Mouse (Mus musculus): ENCODE measurements around the gene Ccnb1. TPM values are rescaled to one million over a fixed set of nuclear protein-coding genes. Genes with fewer than 3 reads are reported as not detected.

The Ccnb1 gene
- 289 and 315 TPM in 2 replicates for polyA plus RNA-seq (2014; fragmentation: Nextera tagmentation; extraction: Ambion mirVana)

DNA sequence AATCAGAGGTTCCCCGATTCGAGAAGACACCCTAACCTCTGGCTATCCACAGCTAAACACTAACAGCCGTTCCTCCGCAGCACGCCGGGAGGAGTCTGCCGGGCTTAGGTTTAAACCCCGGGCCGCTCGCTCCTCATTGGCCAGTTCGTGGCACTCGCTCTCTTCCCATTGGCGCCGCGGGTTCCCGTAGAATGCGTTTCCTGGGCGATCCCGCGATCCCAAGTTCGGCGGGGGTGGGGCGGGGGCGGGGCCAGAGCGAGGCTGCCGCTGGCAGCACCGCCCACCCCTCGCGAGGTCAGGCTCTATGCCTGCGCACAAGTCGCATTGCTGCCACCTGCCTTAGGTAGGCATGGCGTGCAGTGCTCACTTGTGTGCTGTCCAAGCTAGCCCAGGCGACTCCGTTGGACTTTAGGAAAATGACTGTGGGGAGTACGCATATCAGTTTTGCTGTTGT, at the start of gene Ccnb1:
Gene Ccnb1 (minus strand): TSS at position 157 of the 454 bp plus-strand sequence.
- H3K9me3 ChIP-seq (ENCODE audit: control insufficient read depth, low read length) = no peaks in the 10 kb centered on the region
- peak within 1 kb of the TSS; percentile 90 for H3K4me3 ChIP-seq (ENCODE audit: low read length)
- no peaks in the 10 kb centered on the region for H3K27me3 ChIP-seq (ENCODE audit: control insufficient read depth, insufficient read depth, low read length)
- under 1% methylated on average over 35 of the region's 35 CpGs for WGBS
- peak within 1 kb of the TSS; percentile 92 for H3K9ac ChIP-seq (ENCODE audit: low read depth, low read length)
- H3K4me1 ChIP-seq (ENCODE audit: control insufficient read depth, insufficient read depth, low read length) = peaks cover 18% of the 10 kb centered on the region
- H3K27ac ChIP-seq (ENCODE audit: low read depth, low read length) = peak within 1 kb of the TSS; percentile 66; the same call in 1 of the 2 replicates
- H3K36me3 ChIP-seq (ENCODE audit: control insufficient read depth, insufficient read depth, low read length) = peaks cover 34% of the 10 kb centered on the region
- peak; percentile 99 for ATAC-seq (ENCODE audit: low FRiP score, low TSS enrichment)
- H3K4me2 ChIP-seq (replicated peaks; ENCODE audit: low read depth, low read length) = peak within 1 kb of the TSS; percentile 64

DNA sequence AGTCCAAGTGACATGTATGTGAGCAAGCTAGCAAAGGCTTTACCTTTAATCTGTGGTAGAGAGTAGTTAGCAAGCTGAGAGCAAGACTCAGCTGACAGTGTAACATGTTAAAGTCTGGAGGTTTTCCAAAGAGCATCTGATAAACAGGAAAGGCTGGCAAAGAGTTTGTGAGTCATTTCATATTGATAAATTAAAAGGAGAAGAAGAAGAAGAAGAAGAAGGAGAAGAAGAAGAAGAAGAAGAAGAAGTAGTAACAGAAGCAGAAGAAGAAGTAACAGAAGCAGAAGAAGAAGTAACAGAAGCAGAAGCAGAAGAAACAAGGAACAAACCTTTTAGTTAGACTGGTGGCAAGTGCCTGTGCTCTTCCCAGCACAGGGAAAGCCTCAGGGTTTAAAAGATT, 48.4 kb upstream of the Ccnb1 start:
- Histone ChIP-seq H3K4me3 (ENCODE audit: low read length) (no peak overlapping the region), H3K9me3 (ENCODE audit: control insufficient read depth, low read length) (no peaks in the 10 kb centered on the region), H3K4me2 (replicated peaks; ENCODE audit: low read depth, low read length) (no peak overlapping the region), H3K9ac (ENCODE audit: low read depth, low read length) (no peak overlapping the region), H3K4me1 (ENCODE audit: control insufficient read depth, insufficient read depth, low read length) (peaks cover 16% of the 10 kb centered on the region), H3K36me3 (ENCODE audit: control insufficient read depth, insufficient read depth, low read length) (no peaks in the 10 kb centered on the region), H3K27ac (ENCODE audit: low read depth, low read length) (no peak overlapping the region), H3K27me3 (ENCODE audit: control insufficient read depth, insufficient read depth, low read length) (no peaks in the 10 kb centered on the region)
- ATAC-seq (ENCODE audit: low FRiP score, low TSS enrichment) = no peak

DNA sequence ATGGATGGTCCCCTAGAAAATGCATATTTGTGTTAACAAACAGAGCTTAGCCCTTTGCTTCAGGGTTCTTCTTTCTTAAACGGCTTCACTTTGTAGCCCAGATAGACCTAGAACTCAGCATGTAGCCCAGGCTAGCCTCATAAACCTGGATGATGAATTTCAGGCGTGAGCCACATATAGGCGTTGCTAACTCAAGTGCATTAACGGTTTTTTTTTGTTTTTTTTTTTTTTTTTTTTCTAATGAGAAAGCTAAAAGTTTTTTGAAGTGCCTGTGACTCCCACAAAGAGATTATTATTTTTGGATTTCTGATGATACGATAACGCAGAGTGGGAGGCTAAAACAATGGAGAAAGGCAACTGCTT, 47.3 kb upstream of the Ccnb1 start:
- Histone ChIP-seq H3K27me3 (ENCODE audit: control insufficient read depth, insufficient read depth, low read length) (no peaks in the 10 kb centered on the region), H3K9ac (ENCODE audit: low read depth, low read length) (no peak overlapping the region), H3K27ac (ENCODE audit: low read depth, low read length) (no peak overlapping the region), H3K4me2 (replicated peaks; ENCODE audit: low read depth, low read length) (0 out of 2 replicates have a peak overlapping the region, but pooled peaks have one; percentile 11), H3K4me1 (ENCODE audit: control insufficient read depth, insufficient read depth, low read length) (peaks cover 16% of the 10 kb centered on the region), H3K9me3 (ENCODE audit: control insufficient read depth, low read length) (no peaks in the 10 kb centered on the region), H3K4me3 (ENCODE audit: low read length) (peak overlapping the region; percentile 85; the same call in 1 of the 2 replicates), H3K36me3 (ENCODE audit: control insufficient read depth, insufficient read depth, low read length) (no peaks in the 10 kb centered on the region; the same call in 1 of the 2 replicates)
- no peak for ATAC-seq (ENCODE audit: low FRiP score, low TSS enrichment)
- WGBS = 55% methylated on average over 6 of the region's 6 CpGs

DNA sequence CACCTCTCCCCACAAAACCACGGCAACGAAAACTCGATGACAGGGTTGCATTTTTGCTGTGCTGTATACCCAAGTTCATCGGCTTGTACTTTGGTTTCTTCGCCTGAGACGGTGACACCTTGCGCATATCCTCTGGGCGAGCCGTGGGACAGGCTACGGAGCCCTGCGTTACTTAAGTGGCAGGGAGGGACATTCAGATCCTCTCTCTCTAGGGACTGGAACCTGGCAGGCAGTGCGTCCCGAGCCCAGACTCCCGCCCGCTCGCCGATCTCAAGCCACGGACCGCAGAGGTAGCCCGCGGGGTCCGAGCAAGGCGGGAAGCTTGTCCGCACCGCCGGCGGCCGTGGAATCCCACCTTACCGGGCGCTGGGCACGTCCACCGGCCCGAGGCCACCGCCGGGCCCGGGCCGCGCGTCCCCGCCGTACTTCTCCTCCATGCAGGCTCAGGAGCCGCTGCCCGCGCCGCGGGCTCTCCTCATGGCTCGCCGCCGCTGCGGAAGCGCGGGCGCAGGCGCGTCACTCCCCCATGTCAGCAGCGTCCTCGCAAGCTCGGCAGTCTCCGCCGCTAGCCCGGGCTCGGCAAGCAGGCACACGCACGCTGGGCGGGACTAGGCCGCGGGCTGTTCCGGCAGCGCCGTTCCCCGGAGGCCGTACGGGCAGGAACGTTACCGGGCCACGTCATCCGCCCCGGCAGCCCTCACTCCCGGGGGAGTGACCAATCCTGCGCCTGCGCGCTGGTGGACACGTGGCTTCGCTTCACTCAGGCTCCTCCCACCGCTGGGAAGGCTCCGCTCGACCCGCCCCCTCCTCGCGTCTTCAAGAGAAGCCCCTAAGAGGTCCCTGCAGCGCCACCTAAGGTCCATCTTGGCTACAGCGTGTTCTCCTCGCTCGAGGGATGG, 46.6 kb upstream of the Ccnb1 start, which contains the start of gene Slc30a5:
Gene Slc30a5 (minus strand): TSS at position 687 of the 899 bp plus-strand sequence.
- H3K9ac ChIP-seq (ENCODE audit: low read depth, low read length) = peak within 1 kb of the TSS; percentile 87
- no peaks in the 10 kb centered on the region for H3K27me3 ChIP-seq (ENCODE audit: control insufficient read depth, insufficient read depth, low read length)
- under 1% methylated on average over 84 of the region's 94 CpGs for WGBS
- peaks cover 16% of the 10 kb centered on the region for H3K4me1 ChIP-seq (ENCODE audit: control insufficient read depth, insufficient read depth, low read length)
- peak within 1 kb of the TSS; percentile 84 for H3K27ac ChIP-seq (ENCODE audit: low read depth, low read length)
- peak; percentile 97 for ATAC-seq (ENCODE audit: low FRiP score, low TSS enrichment)
- H3K4me3 ChIP-seq (ENCODE audit: low read length) = peak within 1 kb of the TSS; percentile 85
- H3K9me3 ChIP-seq (ENCODE audit: control insufficient read depth, low read length) = no peaks in the 10 kb centered on the region
- peak within 1 kb of the TSS; percentile 83 for H3K4me2 ChIP-seq (replicated peaks; ENCODE audit: low read depth, low read length)
- peaks cover 4% of the 10 kb centered on the region for H3K36me3 ChIP-seq (ENCODE audit: control insufficient read depth, insufficient read depth, low read length)

DNA sequence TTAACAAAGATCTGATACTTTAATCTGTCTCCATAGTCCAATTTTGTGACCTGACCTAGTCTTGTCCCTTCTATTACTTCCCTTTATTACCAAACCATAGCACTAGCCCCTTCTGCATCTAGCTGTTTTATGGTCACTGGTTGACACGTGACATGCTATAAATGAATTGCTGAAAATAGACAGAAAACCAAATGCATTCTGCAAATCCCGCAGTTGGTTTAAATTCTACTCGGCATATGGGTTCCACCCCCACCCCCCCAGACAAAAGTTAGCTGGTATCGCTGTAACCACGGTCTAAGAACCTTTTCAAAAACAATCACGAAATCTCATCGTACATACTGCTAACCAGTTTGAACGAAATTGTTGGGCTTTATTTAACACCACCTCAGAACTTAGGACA, 45.8 kb upstream of the Ccnb1 start:
- Histone ChIP-seq H3K4me3 (ENCODE audit: low read length) (peak overlapping the region; percentile 85), H3K27ac (ENCODE audit: low read depth, low read length) (no peak overlapping the region), H3K27me3 (ENCODE audit: control insufficient read depth, insufficient read depth, low read length) (no peaks in the 10 kb centered on the region), H3K9me3 (ENCODE audit: control insufficient read depth, low read length) (no peaks in the 10 kb centered on the region), H3K9ac (ENCODE audit: low read depth, low read length) (peak overlapping the region; percentile 87), H3K4me2 (replicated peaks; ENCODE audit: low read depth, low read length) (peak overlapping the region; percentile 83), H3K4me1 (ENCODE audit: control insufficient read depth, insufficient read depth, low read length) (peaks cover 16% of the 10 kb centered on the region), H3K36me3 (ENCODE audit: control insufficient read depth, insufficient read depth, low read length) (peaks cover 11% of the 10 kb centered on the region)
- ATAC-seq (ENCODE audit: low FRiP score, low TSS enrichment) = no peak
- WGBS = 4% methylated on average over 8 of the region's 8 CpGs

DNA sequence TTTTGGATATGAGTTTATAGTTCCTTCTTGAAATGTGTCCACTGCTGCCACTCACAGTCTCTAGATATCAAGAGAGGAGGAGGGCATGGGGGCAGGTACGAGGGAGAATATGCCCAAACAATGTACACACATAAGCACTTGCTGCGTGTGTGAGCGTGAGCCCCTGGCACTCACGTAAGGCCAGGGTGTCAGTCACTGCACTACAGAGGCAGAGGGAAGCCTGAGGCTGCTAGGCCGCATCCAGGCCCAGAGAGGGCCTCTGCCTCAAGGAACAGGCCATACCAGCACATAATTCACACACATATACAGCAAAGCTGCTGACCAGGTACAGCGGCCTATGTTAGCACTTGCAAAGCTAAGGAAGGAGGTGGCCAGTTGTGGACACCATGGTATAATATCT, 44.8 kb upstream of the Ccnb1 start:
- no peaks in the 10 kb centered on the region for H3K27me3 ChIP-seq (ENCODE audit: control insufficient read depth, insufficient read depth, low read length)
- peaks cover 19% of the 10 kb centered on the region for H3K36me3 ChIP-seq (ENCODE audit: control insufficient read depth, insufficient read depth, low read length)
- H3K4me3 ChIP-seq (ENCODE audit: low read length) = 0 out of 2 replicates have a peak overlapping the region, but pooled peaks have one; percentile 7
- ATAC-seq (ENCODE audit: low FRiP score, low TSS enrichment) = no peak
- WGBS = 90% methylated on average over 6 of the region's 6 CpGs
- peaks cover 16% of the 10 kb centered on the region for H3K4me1 ChIP-seq (ENCODE audit: control insufficient read depth, insufficient read depth, low read length)
- peak overlapping the region; percentile 35; the same call in 1 of the 2 replicates for H3K9ac ChIP-seq (ENCODE audit: low read depth, low read length)
- H3K4me2 ChIP-seq (replicated peaks; ENCODE audit: low read depth, low read length) = no peak overlapping the region; the same call in 1 of the 2 replicates
- H3K27ac ChIP-seq (ENCODE audit: low read depth, low read length) = no peak overlapping the region
- H3K9me3 ChIP-seq (ENCODE audit: control insufficient read depth, low read length) = no peaks in the 10 kb centered on the region

DNA sequence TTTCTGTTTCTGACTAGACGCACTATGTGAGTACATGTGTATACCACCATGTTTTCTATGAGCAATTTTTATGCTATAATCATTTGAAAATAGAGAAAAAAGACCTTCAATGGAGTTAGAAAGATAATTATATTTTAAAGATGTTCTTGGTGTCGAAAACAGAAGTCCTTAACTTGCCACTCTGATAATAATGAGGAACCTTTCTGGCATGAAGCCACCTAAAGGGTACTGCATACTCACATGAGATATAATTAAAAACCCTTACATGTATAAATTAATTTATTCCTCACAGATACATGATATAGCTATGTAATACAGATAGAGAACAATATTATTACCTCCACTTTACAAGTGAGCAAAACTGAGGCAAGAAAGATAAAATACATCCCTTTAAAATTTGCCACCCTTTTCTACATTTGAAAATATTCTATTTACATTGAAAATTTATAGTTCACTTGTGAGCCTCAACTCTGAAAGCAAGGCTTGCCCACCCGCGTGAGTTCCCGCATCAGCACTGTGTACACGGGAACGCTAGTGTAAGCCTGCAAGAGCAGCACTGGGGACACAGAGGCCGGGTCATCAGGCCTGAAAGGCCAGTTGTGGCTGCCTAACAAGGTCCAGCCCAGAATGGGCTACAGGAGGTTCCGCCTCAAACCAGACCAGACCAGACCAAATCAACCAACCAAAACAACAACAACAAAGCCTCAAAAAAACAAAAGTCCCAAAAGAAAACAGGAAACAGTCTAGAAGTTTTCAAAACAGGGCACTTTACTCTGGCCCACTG, 39.4 kb upstream of the Ccnb1 start:
- 0 out of 2 replicates have a peak, but pooled peaks cover 4% of the 10 kb centered on the region for H3K4me1 ChIP-seq (ENCODE audit: control insufficient read depth, insufficient read depth, low read length)
- 88% methylated on average over 9 of the region's 9 CpGs for WGBS
- H3K36me3 ChIP-seq (ENCODE audit: control insufficient read depth, insufficient read depth, low read length) = peaks cover 63% of the 10 kb centered on the region
- no peak for ATAC-seq (ENCODE audit: low FRiP score, low TSS enrichment)
- no peaks in the 10 kb centered on the region for H3K27me3 ChIP-seq (ENCODE audit: control insufficient read depth, insufficient read depth, low read length)
- H3K9ac ChIP-seq (ENCODE audit: low read depth, low read length) = no peak overlapping the region
- H3K9me3 ChIP-seq (ENCODE audit: control insufficient read depth, low read length) = no peaks in the 10 kb centered on the region
- H3K27ac ChIP-seq (ENCODE audit: low read depth, low read length) = no peak overlapping the region
- H3K4me3 ChIP-seq (ENCODE audit: low read length) = no peak overlapping the region
- H3K4me2 ChIP-seq (replicated peaks; ENCODE audit: low read depth, low read length) = no peak overlapping the region

DNA sequence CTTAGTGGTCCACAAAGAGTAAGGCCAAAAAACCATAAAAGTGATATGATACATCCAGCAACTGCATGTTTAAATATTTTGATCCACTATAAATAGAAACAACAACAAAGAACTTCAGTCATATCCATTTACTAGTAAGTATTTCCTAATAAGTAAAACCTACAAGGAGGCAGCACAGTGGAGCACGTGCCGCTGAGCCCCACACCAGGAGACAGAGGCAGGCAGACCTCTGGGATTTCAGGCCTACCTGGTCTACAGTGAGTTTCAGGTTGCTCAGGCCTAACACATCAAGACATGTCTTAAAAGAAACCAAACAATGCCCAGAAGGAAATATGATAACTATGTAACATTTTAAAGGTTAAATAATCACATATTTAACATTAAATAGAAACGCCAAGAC, 38.5 kb upstream of the Ccnb1 start:
- Histone ChIP-seq H3K9ac (ENCODE audit: low read depth, low read length) (no peak overlapping the region), H3K4me2 (replicated peaks; ENCODE audit: low read depth, low read length) (no peak overlapping the region), H3K27ac (ENCODE audit: low read depth, low read length) (no peak overlapping the region), H3K4me3 (ENCODE audit: low read length) (no peak overlapping the region), H3K27me3 (ENCODE audit: control insufficient read depth, insufficient read depth, low read length) (no peaks in the 10 kb centered on the region), H3K4me1 (ENCODE audit: control insufficient read depth, insufficient read depth, low read length) (no peaks in the 10 kb centered on the region), H3K36me3 (ENCODE audit: control insufficient read depth, insufficient read depth, low read length) (peaks cover 69% of the 10 kb centered on the region), H3K9me3 (ENCODE audit: control insufficient read depth, low read length) (no peaks in the 10 kb centered on the region)
- 95% methylated on average over 3 of the region's 3 CpGs for WGBS
- no peak for ATAC-seq (ENCODE audit: low FRiP score, low TSS enrichment)
